Mouse (Mus musculus) stomach, embryonic 14.5 days (tissue): ENCODE measurements around the gene Cck. TPM values are rescaled to one million over a fixed set of nuclear protein-coding genes. Genes with fewer than 3 reads are reported as not detected.

Source experiments
- ATAC-seq: fragments of 200-750 bp; cut with Nextera tagmentation; 2 replicates; pipeline ENCODE4 v1.8.0; 2017; ENCODE audit warnings: low read depth, moderate TSS enrichment; ENCODE audit not compliant: insufficient number of reproducible peaks, insufficient read depth, low FRiP score
- H3K27ac ChIP-seq: fragments of 300-500 bp; sonication (generic); 2 replicates; pipeline ENCODE4 v1.5.1; 2014; ENCODE audit warnings: mild to moderate bottlenecking, low read length, moderate library complexity, mixed read lengths
- H3K27me3 ChIP-seq: fragments of 300-500 bp; sonication (generic); 2 replicates; pipeline ENCODE4 v1.6.1; 2014; ENCODE audit warnings: low read length, control low read depth, mixed read lengths; ENCODE audit not compliant: control insufficient read depth, insufficient read depth
- H3K36me3 ChIP-seq: fragments of 300-500 bp; sonication (generic); 2 replicates; pipeline ENCODE4 v1.6.1; 2014; ENCODE audit warnings: mild to moderate bottlenecking, control low read depth, low read length, moderate library complexity, mixed read lengths; ENCODE audit not compliant: control insufficient read depth, insufficient read depth
- H3K4me1 ChIP-seq: fragments of 300-500 bp; sonication (generic); 2 replicates; pipeline ENCODE4 v1.6.1; 2014; ENCODE audit warnings: low read length, control low read depth, mixed read lengths; ENCODE audit not compliant: control insufficient read depth, insufficient read depth
- H3K4me2 ChIP-seq: fragments of 300-500 bp; sonication (generic); replicated peaks from 2 replicates; pipeline ENCODE4 v1.6.1; 2014; ENCODE audit warnings: low read depth, low read length, control low read depth
- H3K4me3 ChIP-seq: fragments of 300-500 bp; sonication (generic); 2 replicates; pipeline ENCODE4 v1.5.1; 2014; ENCODE audit warnings: low read depth, low read length, control low read depth
- H3K9ac ChIP-seq: fragments of 300-500 bp; sonication (generic); replicated peaks from 2 replicates; pipeline ENCODE4 v1.6.1; 2014; ENCODE audit warnings: low read depth, mild to moderate bottlenecking, control low read depth, low read length, moderate library complexity, mixed read lengths
- H3K9me3 ChIP-seq: fragments of 300-500 bp; sonication (generic); 2 replicates; pipeline ENCODE4 v1.6.1; 2016; ENCODE audit warnings: low read depth, low read length, control low read depth; ENCODE audit not compliant: control insufficient read depth
- WGBS: fragments of 180-500 bp; shearing (Covaris S2); extraction: QIAGEN DNeasy Blood & Tissue Kit; methylation state at CpG from one replicate; pipeline ENCODE4 v1.1.7; 2014; 5-methylcytosine and 5-hydroxymethylcytosine counted together
- polyA plus RNA-seq: library from polyadenylated mRNA; unstranded; fragments of >200 nt; fragmentation: Nextera tagmentation; extraction: Ambion mirVana; gene quantifications from 2 replicates; pipeline ENCODE4 v1.2.1, GENCODE M21; 2014

Gene Cck
- polyA plus RNA-seq = 2.6 and 3.0 TPM in 2 replicates

- H3K4me3 ChIP-seq = peak within 1 kb of the TSS; percentile 23
- WGBS = under 1% methylated on average over 12 of the region's 12 CpGs
- H3K27ac ChIP-seq = no peak within 1 kb of the TSS
- H3K9me3 ChIP-seq = no peaks in the 10 kb centered on the region
- peaks cover 15% of the 10 kb centered on the region; the same call in 1 of the 2 replicates for H3K4me1 ChIP-seq
- peaks cover 22% of the 10 kb centered on the region for H3K27me3 ChIP-seq
- no peaks in the 10 kb centered on the region for H3K36me3 ChIP-seq
- peak within 1 kb of the TSS; percentile 39 for H3K4me2 ChIP-seq
- no peak within 1 kb of the TSS for H3K9ac ChIP-seq
- ATAC-seq = 0 out of 2 replicates have a peak, but pooled peaks have one; percentile 71
Observed at GRCm38 (mm10) chr9:121495529-121495928, at the start of gene Cck. Cck (minus strand) TSS chr9:121495694.

- Histone ChIP-seq H3K27me3 (no peaks in the 10 kb centered on the region), H3K4me1 (no peaks in the 10 kb centered on the region), H3K27ac (no peak overlapping the region), H3K9me3 (0 out of 2 replicates have a peak, but pooled peaks cover 3% of the 10 kb centered on the region), H3K4me2 (no peak overlapping the region), H3K9ac (no peak overlapping the region), H3K4me3 (no peak overlapping the region), H3K36me3 (no peaks in the 10 kb centered on the region)
- no peak for ATAC-seq
Observed at GRCm38 (mm10) chr9:121541530-121541929, 46.0 kb upstream of the Cck start.

GRCm38 (mm10) chr9:121532626-121533025, 37.1 kb upstream of the Cck start:
- WGBS = 85% methylated on average over 9 of the region's 9 CpGs

GRCm38 (mm10) chr9:121528605-121529357, 33.3 kb upstream of the Cck start:
- H3K27me3 ChIP-seq = no peaks in the 10 kb centered on the region

More at GRCm38 (mm10) chr9:121532626-121533025, 37.1 kb upstream of the Cck start:
- H3K27me3 ChIP-seq = no peaks in the 10 kb centered on the region
- H3K4me2 ChIP-seq = no peak overlapping the region
- no peaks in the 10 kb centered on the region for H3K36me3 ChIP-seq
- H3K9me3 ChIP-seq = 0 out of 2 replicates have a peak, but pooled peaks cover 4% of the 10 kb centered on the region
- no peak overlapping the region for H3K9ac ChIP-seq
- no peaks in the 10 kb centered on the region for H3K4me1 ChIP-seq
- no peak overlapping the region for H3K4me3 ChIP-seq
- H3K27ac ChIP-seq = no peak overlapping the region
- no peak for ATAC-seq

GRCm38 (mm10) chr9:121526171-121526570, 30.7 kb upstream of the Cck start:
- Histone ChIP-seq H3K4me3 (no peak overlapping the region), H3K9me3 (no peaks in the 10 kb centered on the region), H3K36me3 (no peaks in the 10 kb centered on the region), H3K27me3 (no peaks in the 10 kb centered on the region), H3K4me2 (no peak overlapping the region), H3K4me1 (no peaks in the 10 kb centered on the region), H3K27ac (no peak overlapping the region), H3K9ac (no peak overlapping the region)
- no peak for ATAC-seq
- WGBS = 86% methylated on average over 6 of the region's 6 CpGs

More at GRCm38 (mm10) chr9:121528605-121529357, 33.3 kb upstream of the Cck start:
- no peaks in the 10 kb centered on the region for H3K36me3 ChIP-seq
- no peak overlapping the region for H3K9ac ChIP-seq
- H3K4me2 ChIP-seq = no peak overlapping the region
- ATAC-seq = no peak
- no peak overlapping the region for H3K27ac ChIP-seq
- no peaks in the 10 kb centered on the region for H3K9me3 ChIP-seq
- WGBS = 57% methylated on average over 8 of the region's 8 CpGs
- no peaks in the 10 kb centered on the region for H3K4me1 ChIP-seq
- no peak overlapping the region for H3K4me3 ChIP-seq

GRCm38 (mm10) chr9:121520047-121520446, 24.6 kb upstream of the Cck start:
- Histone ChIP-seq H3K4me1 (no peaks in the 10 kb centered on the region), H3K9me3 (no peaks in the 10 kb centered on the region), H3K4me3 (no peak overlapping the region), H3K36me3 (no peaks in the 10 kb centered on the region), H3K27ac (no peak overlapping the region), H3K4me2 (no peak overlapping the region), H3K9ac (no peak overlapping the region), H3K27me3 (no peaks in the 10 kb centered on the region)
- 75% methylated on average over 5 of the region's 5 CpGs for WGBS
- no peak for ATAC-seq

GRCm38 (mm10) chr9:121514462-121514861, 19.0 kb upstream of the Cck start:
- no peak for ATAC-seq
- 81% methylated on average over 5 of the region's 5 CpGs for WGBS
- H3K4me2 ChIP-seq = no peak overlapping the region
- no peaks in the 10 kb centered on the region for H3K36me3 ChIP-seq
- H3K9ac ChIP-seq = no peak overlapping the region
- no peak overlapping the region for H3K27ac ChIP-seq
- no peak overlapping the region for H3K4me3 ChIP-seq
- no peaks in the 10 kb centered on the region for H3K4me1 ChIP-seq
- no peaks in the 10 kb centered on the region for H3K27me3 ChIP-seq
- H3K9me3 ChIP-seq = no peaks in the 10 kb centered on the region

- no peak overlapping the region for H3K4me2 ChIP-seq
- H3K4me3 ChIP-seq = no peak overlapping the region
- H3K9me3 ChIP-seq = no peaks in the 10 kb centered on the region
- 88% methylated on average over 4 of the region's 4 CpGs for WGBS
- no peak for ATAC-seq
- no peaks in the 10 kb centered on the region for H3K27me3 ChIP-seq
- H3K9ac ChIP-seq = no peak overlapping the region
- no peak overlapping the region for H3K27ac ChIP-seq
- no peaks in the 10 kb centered on the region for H3K36me3 ChIP-seq
- no peaks in the 10 kb centered on the region for H3K4me1 ChIP-seq
Observed at GRCm38 (mm10) chr9:121511911-121512310, 16.4 kb upstream of the Cck start.
